Mouse (Mus musculus) layer of hippocampus, adult 11-12 months (tissue): Measurements from ENCODE around the gene Wfdc3.

Experiments
- DNase-seq: peaks from one replicate; pipeline ENCODE4 v3.0.0; 2022; ENCODE audit warnings: low spot score

Wfdc3 gene

GRCm38 (mm10) chr2:164776130-164776529 is 30.4 kb upstream of the Wfdc3 start:
- DNase-seq: no peak

- no peak for DNase-seq
These were observed 28.2 kb upstream of the Wfdc3 start for GRCm38 (mm10) chr2:164773989-164774364.

- DNase-seq: no peak
These were observed 27.7 kb upstream of the Wfdc3 start for GRCm38 (mm10) chr2:164773229-164773988.

- DNase-seq: no peak
These were observed 25.4 kb upstream of the Wfdc3 start for GRCm38 (mm10) chr2:164771123-164771522.

GRCm38 (mm10) chr2:164770279-164770678 is 24.5 kb upstream of the Wfdc3 start:
- DNase-seq: no peak

GRCm38 (mm10) chr2:164769258-164770037 is 23.7 kb upstream of the Wfdc3 start, which contains the start of gene Ube2c:
Gene Ube2c, plus strand, starts transcription at chr2:164769898.
- DNase-seq: peak; percentile 98

- DNase-seq: no peak
These were observed 22.2 kb upstream of the Wfdc3 start for GRCm38 (mm10) chr2:164767812-164768540.

- no peak for DNase-seq
These were observed 20.1 kb upstream of the Wfdc3 start for GRCm38 (mm10) chr2:164765841-164766240.

GRCm38 (mm10) chr2:164762593-164762992 is 16.9 kb upstream of the Wfdc3 start:
- no peak for DNase-seq

GRCm38 (mm10) chr2:164761971-164762370 is 16.2 kb upstream of the Wfdc3 start:
- DNase-seq: no peak

GRCm38 (mm10) chr2:164761502-164761901 is 15.8 kb upstream of the Wfdc3 start:
- no peak for DNase-seq

- DNase-seq: no peak
These were observed 14.5 kb upstream of the Wfdc3 start for GRCm38 (mm10) chr2:164760059-164760833.

- DNase-seq: no peak
These were observed 13.0 kb upstream of the Wfdc3 start for GRCm38 (mm10) chr2:164758692-164759091.

GRCm38 (mm10) chr2:164757841-164758240 is 12.1 kb upstream of the Wfdc3 start:
- DNase-seq: no peak

GRCm38 (mm10) chr2:164754800-164755199 is 9.1 kb upstream of the Wfdc3 start:
- no peak for DNase-seq

GRCm38 (mm10) chr2:164754105-164754504 is 8.4 kb upstream of the Wfdc3 start:
- no peak for DNase-seq

- DNase-seq: no peak
These were observed 6.7 kb upstream of the Wfdc3 start for GRCm38 (mm10) chr2:164752454-164752853.

GRCm38 (mm10) chr2:164748991-164749390 is 3.3 kb upstream of the Wfdc3 start:
- no peak for DNase-seq

GRCm38 (mm10) chr2:164748191-164748590 is 2.5 kb upstream of the Wfdc3 start:
- DNase-seq: no peak

GRCm38 (mm10) chr2:164746693-164747092 is 962 bp upstream of the Wfdc3 start:
- no peak for DNase-seq

- no peak for DNase-seq
These were observed 744 bp downstream of the Wfdc3 start for GRCm38 (mm10) chr2:164744987-164745386.

GRCm38 (mm10) chr2:164739876-164740275 is 5.9 kb downstream of the Wfdc3 start:
- no peak for DNase-seq
